Mouse (Mus musculus) ES-E14 (cell line): ENCODE data around the gene Tomm70a.

ENCODE experiments used
- CHD2 ChIP-seq: IDR thresholded peaks from 2 replicates; pipeline ENCODE4 v1.6.1; 2014; ENCODE audit warnings: mild to moderate bottlenecking, low read depth, low read length, inconsistent platforms
- ZC3H11A ChIP-seq: IDR thresholded peaks from 2 replicates; pipeline ENCODE4 v1.6.1; 2012; ENCODE audit warnings: low read depth, mild to moderate bottlenecking, inconsistent platforms, low read length, borderline replicate concordance

- no peak for TF ChIP-seq ZC3H11A
- TF ChIP-seq CHD2, result no peak
Observed at GRCm38 (mm10) chr16:57177664-57178063, 56.2 kb downstream of the Tomm70a start.
